Mouse (Mus musculus): ENCODE results near the gene Cx3cr1.

Gene Cx3cr1

GRCm38 (mm10) chr9:119852347-119853030, 217.2 kb downstream of the Cx3cr1 start:
- no peak for DNase-seq
